Mouse (Mus musculus) ovary, postnatal 10 days (tissue): ENCODE measurements around the gene Abca13.

Experiments used
- DNase-seq: peaks from one replicate; pipeline ENCODE4 v3.0.0; 2022; ENCODE audit warnings: low spot score

The Abca13 gene

GRCm38 (mm10) chr11:9533189-9533588 lies 341.4 kb downstream of the Abca13 start:
- DNase-seq, result no peak

DNA sequence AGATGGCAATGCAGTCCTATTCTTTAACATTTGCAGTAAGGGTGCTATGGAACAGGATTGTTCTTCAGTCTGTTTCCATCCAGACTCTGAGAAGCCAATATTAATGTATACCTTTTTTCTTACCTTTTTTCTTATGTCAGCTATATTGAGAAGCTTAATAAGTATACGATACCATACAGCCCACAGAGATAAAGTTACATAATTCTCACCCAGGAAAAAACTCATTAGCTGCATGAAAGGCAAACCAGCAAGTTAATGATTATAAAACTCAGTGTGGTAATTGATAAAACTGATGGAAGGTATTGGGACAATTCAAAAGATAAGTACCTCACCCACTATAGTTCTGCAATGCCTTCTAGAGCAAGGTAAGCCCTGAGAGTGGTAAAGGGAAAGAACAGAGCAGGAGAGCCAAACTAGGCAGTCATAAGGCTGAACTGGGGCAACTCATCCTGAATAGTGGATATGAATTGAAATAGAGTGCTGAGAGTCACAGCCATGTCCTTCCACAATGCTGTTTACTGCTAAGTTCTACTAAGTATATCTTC lies 342.0 kb downstream of the Abca13 start:
- no peak for DNase-seq

- no peak for DNase-seq
Measured at GRCm38 (mm10) chr11:9536811-9537210, 345.1 kb downstream of the Abca13 start.

DNA sequence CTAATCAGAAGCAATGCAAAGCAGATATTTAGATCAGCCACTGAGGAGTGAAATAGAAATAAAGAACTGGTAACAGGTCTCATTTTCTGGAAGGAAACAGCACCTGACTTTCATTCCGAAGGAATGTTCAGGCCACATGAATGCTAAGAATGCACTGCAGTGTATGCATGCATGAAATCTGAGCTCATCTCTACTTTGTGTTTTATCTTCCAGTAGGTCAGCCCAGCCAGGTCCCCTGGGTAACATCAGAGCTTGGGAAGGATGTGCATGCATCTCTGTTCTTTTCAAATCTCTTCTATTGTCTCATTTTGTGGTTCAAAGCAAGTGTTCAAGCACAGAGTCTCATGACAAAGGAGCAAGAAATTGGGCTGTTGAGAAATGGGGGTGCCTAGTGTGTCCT lies 346.6 kb downstream of the Abca13 start:
- DNase-seq, result no peak

DNA sequence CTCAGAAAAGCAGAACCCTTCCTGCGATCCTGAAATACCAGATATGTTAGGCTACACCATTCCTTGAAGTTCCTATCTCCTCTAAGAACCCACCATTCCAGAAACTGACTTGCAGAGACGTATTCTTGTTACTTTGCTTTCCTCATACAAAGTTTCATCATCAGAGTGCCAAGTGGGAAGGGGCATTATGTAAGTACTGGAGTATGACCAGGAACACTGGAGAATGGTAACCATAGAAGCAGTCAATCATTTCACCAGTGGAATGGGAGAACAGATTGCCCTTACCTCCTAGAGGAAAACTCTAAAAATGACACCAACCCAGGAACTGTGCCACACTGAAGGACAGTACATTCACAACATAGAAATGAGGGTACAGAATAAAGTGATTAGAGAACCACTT lies 368.3 kb downstream of the Abca13 start:
- DNase-seq, result no peak

- no peak for DNase-seq
Measured at GRCm38 (mm10) chr11:9568302-9568701, 376.6 kb downstream of the Abca13 start.

GRCm38 (mm10) chr11:9570319-9570718 lies 378.6 kb downstream of the Abca13 start:
- no peak for DNase-seq

GRCm38 (mm10) chr11:9574894-9575293 lies 383.2 kb downstream of the Abca13 start:
- no peak for DNase-seq

GRCm38 (mm10) chr11:9591757-9592316 lies 400.1 kb downstream of the Abca13 start:
- DNase-seq, result no peak

- DNase-seq, result no peak
Measured at GRCm38 (mm10) chr11:9597299-9597698, 405.6 kb downstream of the Abca13 start.

GRCm38 (mm10) chr11:9601096-9601495 lies 409.4 kb downstream of the Abca13 start:
- no peak for DNase-seq

DNA sequence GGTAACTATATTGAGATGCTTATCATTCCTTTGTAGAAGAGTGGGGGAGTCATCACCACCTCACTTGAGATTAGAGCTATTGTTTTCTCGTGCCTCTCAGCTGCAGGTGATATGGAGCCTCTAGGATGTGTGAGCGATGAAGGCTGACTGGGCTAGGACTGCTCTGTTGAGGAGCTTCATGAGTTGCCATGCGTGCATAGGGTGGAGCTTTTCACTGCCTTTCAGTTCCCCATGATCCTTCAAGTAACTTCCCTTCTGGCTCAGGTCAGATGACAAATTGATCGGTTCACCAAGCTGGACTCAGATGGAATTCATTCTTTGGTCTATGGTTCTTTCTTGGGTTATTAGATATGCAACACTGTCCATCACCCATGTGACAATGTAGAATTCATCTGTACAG lies 410.4 kb downstream of the Abca13 start:
- no peak for DNase-seq

- DNase-seq, result no peak
Measured at GRCm38 (mm10) chr11:9608249-9608648, 416.5 kb downstream of the Abca13 start.

GRCm38 (mm10) chr11:9609075-9609474 lies 417.3 kb downstream of the Abca13 start:
- no peak for DNase-seq

DNA sequence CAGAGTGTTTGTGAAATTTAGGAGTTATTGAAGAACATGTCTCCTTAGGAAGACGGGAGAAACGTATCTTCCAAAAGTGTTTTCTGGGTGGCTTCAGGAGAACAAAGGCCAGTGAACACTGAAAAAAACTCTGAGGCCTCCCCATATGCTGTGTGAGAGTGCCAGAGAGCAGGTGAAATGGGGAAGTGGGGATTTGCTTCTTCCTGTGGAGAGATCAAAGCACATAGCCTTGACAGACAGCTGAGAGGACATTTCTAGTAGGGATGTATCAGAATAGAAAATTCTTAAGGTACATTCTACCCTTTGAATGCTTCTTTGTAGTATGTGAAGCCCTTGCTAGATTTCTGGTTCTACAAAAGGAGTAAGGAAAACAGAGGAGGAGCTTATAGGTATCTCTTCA lies 424.4 kb downstream of the Abca13 start:
- DNase-seq, result no peak

DNA sequence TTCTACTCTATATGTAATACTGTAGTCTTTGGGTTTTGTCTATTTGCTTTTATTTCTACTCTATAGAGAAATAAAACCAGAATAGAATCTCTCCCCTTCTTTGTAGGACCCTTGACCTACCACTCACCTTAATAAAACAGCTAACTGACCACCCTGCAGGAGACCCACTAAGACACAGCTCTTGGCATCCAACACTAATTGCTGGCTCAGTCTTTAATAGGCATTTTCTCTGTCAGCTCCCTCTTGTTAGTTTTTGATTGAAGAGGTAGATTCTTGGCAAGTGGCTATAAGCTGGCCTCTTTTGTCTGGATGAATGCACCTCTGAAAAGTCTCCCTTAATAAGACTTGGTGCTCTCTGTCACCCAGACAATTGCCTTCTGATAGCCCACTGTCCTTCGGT lies 424.9 kb downstream of the Abca13 start:
- DNase-seq, result no peak

GRCm38 (mm10) chr11:9619986-9620385 lies 428.2 kb downstream of the Abca13 start:
- DNase-seq, result no peak

GRCm38 (mm10) chr11:9622888-9623287 lies 431.1 kb downstream of the Abca13 start:
- DNase-seq, result no peak

DNA sequence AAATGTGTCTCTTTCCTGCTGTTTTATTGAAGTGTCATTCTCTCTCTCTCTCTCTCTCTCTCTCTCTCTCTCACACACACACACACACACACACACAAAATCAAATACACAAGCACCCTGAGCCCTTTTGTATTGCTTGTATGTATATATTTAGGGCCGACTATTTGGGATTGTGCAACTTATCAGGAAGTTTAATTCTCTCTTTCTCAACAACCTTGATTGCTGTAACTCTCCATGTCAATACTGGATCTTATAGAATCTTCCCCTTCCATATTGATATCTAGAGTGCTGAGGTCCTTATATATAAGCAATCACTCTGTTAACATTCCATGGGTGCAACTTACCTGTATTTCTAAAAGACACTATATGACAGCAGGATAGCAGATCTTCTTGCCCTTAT lies 433.0 kb downstream of the Abca13 start:
- no peak for DNase-seq

DNA sequence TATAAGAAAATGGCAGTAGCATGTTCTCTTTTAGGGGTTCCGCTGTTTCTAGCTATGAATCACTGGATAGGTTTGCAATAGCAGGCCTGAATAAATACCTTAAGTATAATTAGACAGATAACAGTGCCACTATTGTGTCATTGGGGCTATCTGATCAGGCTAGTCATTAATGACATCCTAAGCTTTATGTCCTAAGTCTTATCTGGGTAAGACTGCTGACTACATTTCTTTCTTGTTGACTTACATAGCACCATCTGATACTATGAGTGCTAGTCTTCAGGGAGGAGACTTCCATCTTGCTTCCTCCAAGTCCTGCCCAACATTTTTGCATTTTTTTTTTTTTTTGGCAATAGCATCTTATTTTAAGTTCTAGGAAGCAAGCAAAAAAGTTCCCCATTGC lies 434.1 kb downstream of the Abca13 start:
- no peak for DNase-seq

GRCm38 (mm10) chr11:9647272-9647671 lies 455.5 kb downstream of the Abca13 start:
- DNase-seq, result no peak

- DNase-seq, result no peak
Measured at GRCm38 (mm10) chr11:9647991-9648390, 456.2 kb downstream of the Abca13 start.

- no peak for DNase-seq
Measured at GRCm38 (mm10) chr11:9666648-9667255, 475.0 kb downstream of the Abca13 start.

DNA sequence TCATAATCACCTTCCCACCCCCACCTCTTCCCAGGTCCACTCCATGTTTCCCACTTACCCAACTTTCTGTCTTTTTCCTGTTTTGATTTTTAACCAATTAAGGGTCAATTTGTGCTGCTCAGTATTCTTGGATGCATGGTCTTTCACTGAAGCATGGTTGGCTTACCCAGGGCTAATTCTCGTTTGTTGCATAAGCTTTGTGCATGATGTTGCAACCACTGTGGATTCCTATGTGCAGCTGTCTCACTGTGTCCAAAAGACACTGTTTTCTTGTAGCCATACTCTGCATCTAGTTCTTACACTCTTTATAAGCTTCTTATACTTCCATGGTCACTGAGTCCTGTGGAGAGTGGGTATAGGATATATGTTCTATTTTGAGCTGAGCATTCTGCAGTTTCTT lies 477.7 kb downstream of the Abca13 start:
- no peak for DNase-seq
